Mouse (Mus musculus): Measurements from ENCODE around the gene Dynlt1b.
"Not testable (repeated sequence)": the region's sequence is repeated elsewhere in the genome, so short reads cannot be mapped to it uniquely, and the experiment has no call there.

Gene Dynlt1b

GRCm38 (mm10) chr17:6429945-6430344 is at the start of gene Dynlt1b:
Dynlt1b (plus strand) TSS chr17:6430112.
- peak; percentile 100 for DNase-seq

- not testable (repeated sequence) for DNase-seq
These were observed 49.6 kb upstream of the Dynlt1b start for GRCm38 (mm10) chr17:6380182-6380841.

DNA sequence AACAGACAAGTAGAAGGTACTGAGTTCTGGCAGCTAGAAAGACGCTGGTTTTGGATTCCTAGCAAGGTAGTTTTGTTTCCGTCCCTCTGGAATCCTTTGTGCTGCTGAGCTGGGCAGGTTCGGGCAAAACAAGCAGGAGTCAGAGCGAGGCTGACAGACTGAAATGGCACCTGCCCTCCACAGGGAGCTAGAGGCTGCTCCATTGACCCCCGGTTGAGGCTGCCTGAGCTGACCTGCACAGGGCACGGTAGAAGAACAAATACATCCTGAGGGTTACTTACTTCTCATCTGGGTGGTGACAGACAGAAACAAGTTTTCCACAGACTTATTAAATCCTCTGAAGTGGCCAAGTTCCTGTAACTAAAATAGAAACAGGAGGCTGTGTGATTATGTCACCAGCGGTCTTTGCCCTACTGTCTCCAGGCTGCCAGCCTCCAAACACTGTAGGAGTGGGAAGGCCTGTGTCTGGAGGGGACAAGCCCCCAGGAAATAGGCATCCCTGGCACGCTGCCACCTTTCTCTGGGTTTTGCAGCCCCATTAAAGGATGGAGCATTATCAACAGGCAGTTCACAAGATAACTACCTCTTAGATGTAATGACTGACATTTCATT is 48.7 kb upstream of the Dynlt1b start:
- DNase-seq: not testable (repeated sequence)

DNA sequence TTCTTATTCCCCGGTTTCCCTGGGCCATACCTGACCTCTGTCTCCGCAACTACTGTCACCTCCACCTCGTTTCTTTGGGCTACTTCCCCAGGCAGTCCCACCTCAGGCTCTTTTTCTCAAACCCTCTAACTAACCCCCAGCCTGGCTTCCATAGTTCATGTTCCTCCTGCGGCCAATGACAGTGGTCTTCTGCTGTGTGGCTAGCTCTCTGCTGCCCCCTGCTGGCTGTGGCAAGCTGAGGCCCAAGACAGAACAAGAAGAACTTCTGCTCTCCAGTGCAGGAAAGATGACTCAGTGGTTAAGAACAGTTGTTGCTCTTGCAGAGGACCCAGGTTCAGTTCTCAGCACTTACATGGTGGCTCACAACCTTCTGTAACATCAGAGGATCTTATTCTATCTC is 43.0 kb upstream of the Dynlt1b start:
- not testable (repeated sequence) for DNase-seq

GRCm38 (mm10) chr17:6387380-6387911 is 42.5 kb upstream of the Dynlt1b start:
- not testable (repeated sequence) for DNase-seq

DNA sequence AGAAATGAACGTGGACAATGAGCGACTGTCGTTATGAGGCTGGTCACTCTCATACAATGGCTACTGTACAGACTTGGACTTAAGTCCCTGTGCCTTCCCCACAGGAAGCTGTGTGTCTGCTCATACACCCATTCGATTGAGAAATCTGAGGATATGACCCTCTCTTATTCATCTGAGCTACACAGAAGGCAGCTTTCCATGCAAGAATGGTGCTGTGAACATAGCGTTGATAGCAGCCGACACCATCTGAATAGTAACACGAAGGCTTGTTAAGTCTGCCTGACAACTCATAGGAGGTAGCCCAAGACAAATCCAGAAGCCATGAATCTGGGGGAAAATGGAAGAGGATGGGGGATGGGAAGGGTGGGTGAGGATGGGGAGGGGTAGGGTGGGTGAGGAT is 40.4 kb upstream of the Dynlt1b start:
- not testable (repeated sequence) for DNase-seq

- peak; percentile 3 for DNase-seq
These were observed 39.2 kb upstream of the Dynlt1b start for GRCm38 (mm10) chr17:6390731-6391130.

GRCm38 (mm10) chr17:6391736-6392135 is 38.2 kb upstream of the Dynlt1b start:
- DNase-seq: not testable (repeated sequence)

- DNase-seq: not testable (repeated sequence)
These were observed 37.2 kb upstream of the Dynlt1b start for GRCm38 (mm10) chr17:6392473-6393340.

- not testable (repeated sequence) for DNase-seq
These were observed 31.8 kb upstream of the Dynlt1b start for GRCm38 (mm10) chr17:6398079-6398478.

DNA sequence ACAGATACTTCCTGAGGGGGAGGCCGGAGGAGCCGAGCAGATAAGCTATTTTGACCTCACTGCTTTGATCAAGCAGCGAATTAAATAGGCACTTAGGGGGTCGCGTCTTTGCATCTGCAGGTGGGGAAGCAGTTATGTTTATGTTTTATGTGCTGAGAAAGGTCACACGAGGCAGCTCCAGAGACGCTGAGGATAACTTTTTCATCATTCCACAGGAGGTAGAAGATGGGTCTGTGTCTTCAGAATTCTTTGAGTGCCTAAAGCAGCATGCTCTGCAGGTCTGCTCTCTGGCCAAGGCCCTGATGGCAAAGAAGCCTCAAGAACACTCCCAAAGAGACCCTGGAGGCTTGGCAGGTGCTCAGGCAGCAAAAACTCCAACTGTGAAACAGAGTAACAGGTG is 31.1 kb upstream of the Dynlt1b start:
- DNase-seq: peak; percentile 30

DNA sequence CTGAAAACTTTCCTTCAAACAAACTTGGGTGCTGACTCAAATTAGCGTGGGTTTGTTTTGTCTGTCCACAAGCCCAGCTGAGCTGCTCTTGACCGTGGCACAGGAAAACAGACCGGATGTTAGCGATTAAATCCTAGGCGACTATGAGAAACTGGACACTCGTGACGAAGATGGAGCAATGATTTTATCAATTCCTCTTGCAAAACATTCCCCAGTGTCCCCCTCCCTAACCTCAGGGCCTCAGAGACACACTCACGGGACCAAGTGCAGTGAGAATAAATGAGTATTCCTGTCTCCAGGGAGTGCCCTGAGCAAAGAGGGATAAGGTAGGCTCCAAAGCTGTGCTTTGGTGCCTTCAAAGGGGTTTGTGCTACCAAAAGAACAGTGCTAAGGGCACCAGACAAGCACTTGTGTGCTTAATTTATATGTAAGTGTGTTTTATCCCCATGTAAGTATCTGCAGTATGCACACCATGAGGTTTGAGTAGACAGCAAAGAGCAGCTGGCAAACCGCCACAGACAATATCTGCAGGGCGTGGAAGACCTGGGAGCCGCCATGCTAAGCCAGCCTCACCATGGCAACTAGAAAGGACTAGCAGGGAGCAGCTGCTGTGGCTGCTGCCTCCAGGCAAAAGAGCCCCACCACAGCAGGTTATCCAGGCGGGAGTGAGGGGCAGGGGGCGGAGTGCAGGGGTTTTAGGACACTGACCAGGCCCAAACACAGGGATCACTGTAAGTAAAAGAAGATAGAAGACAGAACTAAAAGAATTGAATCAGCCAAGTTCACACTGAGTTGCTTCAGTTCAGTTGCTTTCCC is 30.4 kb upstream of the Dynlt1b start:
- peak; percentile 86 for DNase-seq

DNA sequence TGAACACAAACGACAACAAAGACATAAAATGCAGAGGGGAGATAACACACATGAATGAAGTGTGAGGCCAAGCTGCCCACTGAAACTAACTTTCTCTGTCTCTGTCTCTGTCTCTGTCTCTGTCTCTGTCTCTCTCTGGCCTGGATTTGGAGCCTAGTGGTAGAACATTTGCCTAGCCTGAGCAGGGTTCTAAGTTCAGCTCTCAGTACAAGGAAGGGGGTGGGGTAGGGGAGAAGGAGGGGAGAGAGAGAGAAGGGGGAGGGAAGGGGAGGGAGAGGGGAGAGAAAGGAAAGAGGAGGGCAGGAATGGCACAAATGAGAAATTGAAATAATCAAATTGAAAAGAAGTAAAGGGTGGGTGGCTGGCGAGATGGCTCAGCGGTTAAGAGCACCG is 29.8 kb upstream of the Dynlt1b start:
- DNase-seq: not testable (repeated sequence)

DNA sequence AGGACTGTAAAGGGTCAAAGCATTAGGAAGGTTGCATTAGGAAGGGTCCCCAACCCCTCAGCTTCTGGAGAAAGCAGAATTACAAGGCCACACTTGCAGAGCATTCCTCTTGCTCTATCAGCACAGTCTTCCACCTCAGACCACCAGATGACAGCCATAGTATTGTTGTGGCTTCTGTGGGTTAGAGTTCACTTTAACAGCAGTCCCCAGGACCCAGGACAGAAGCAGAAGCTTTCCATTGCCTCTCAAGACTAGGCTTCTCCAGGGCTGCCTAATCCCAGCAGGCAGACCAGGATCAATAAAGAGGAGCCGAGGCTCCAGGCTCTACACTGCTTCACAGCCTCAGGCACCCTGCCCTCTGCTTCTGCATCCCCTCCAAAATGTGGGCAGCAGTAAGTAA is 25.4 kb upstream of the Dynlt1b start:
- DNase-seq: not testable (repeated sequence)

GRCm38 (mm10) chr17:6406972-6407371 is 22.9 kb upstream of the Dynlt1b start:
- DNase-seq: not testable (repeated sequence)

- not testable (repeated sequence) for DNase-seq
These were observed 19.1 kb upstream of the Dynlt1b start for GRCm38 (mm10) chr17:6410713-6411213.

- DNase-seq: not testable (repeated sequence)
These were observed 12.8 kb upstream of the Dynlt1b start for GRCm38 (mm10) chr17:6417118-6417517.

DNA sequence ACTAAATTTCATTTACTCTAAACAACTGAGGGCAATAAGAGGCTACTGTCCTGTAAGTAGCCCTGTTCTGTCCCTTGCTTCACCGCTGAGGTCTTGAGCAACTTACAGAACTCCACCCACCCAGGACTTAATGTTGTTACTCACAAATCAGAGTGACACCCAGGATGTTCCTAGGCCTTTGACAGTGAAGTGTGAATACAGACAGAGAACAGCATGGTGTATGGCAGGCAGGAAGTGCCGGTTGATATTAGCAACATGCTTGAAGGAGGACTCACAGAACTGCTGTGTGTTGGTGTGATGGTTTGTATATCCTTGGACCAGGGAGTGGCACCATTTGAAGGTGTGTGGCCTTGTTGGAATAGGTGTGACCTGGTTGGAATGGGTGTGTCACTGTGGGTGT is 9.4 kb upstream of the Dynlt1b start:
- DNase-seq: not testable (repeated sequence)

DNA sequence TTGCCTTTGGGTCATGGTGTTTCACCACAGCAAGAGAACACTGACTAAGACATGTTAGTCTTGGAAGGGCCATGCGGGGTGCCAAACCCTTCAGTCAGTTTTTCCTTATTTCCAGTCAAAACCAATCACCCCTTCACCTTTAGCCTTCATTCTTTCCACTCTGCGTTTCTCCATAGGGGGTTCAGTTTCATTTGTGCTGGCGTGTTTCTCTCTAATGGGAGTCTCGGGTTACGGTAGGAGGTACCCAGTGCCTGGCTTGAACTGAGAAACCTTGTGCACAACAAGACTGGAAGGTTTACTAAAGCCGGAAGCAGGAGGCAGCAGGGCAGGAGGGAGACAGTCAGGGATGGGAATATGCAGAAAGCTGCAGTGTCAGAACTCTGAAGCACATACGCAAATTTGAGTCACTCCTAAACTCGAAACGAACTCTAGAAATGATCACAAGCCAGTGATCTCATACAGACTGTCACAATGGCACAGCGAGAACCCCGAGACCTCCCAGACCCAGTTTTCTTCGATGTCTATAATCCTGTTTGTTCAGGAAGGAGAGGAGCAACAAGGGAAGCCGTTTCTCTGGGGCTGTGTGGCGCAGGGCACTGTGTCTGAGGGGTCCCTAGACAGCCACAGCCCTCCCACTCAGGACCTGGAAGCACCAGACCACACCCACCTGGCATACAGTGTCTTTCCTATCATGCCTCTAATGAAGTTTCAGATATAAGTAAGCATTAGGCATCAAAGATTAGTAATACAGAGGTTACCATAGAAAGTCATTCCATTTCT is 8.2 kb upstream of the Dynlt1b start:
- not testable (repeated sequence) for DNase-seq

GRCm38 (mm10) chr17:6422370-6422769 is 7.5 kb upstream of the Dynlt1b start:
- DNase-seq: not testable (repeated sequence)

- DNase-seq: not testable (repeated sequence)
These were observed 7.1 kb upstream of the Dynlt1b start for GRCm38 (mm10) chr17:6422805-6423204.

All from retina, postnatal 1 day (tissue).